Mouse (Mus musculus) hindbrain, embryonic 12.5 days (tissue): ENCODE measurements around the gene Bcat2. TPM values are rescaled to one million over a fixed set of nuclear protein-coding genes. Genes with fewer than 3 reads are reported as not detected.

Experiments used
- ATAC-seq: fragments of 200-750 bp; cut with Nextera tagmentation; 2 replicates; pipeline ENCODE4 v1.8.0; 2017; ENCODE audit warnings: moderate TSS enrichment; ENCODE audit not compliant: low FRiP score
- H3K27ac ChIP-seq: fragments of 300-500 bp; sonication (generic); 2 replicates; pipeline ENCODE4 v1.5.1; 2016; ENCODE audit warnings: mild to moderate bottlenecking
- H3K27me3 ChIP-seq: fragments of 300-500 bp; sonication (generic); 2 replicates; pipeline ENCODE4 v1.6.1; 2016; ENCODE audit warnings: mild to moderate bottlenecking
- H3K36me3 ChIP-seq: fragments of 300-500 bp; sonication (generic); 2 replicates; pipeline ENCODE4 v1.6.1; 2016; ENCODE audit warnings: mild to moderate bottlenecking
- H3K4me1 ChIP-seq: fragments of 300-500 bp; sonication (generic); 2 replicates; pipeline ENCODE4 v1.6.1; 2016
- H3K4me2 ChIP-seq: fragments of 300-500 bp; sonication (generic); replicated peaks from 2 replicates; pipeline ENCODE4 v1.6.1; 2016; ENCODE audit warnings: mild to moderate bottlenecking
- H3K4me3 ChIP-seq: fragments of 300-500 bp; sonication (generic); 2 replicates; pipeline ENCODE4 v1.5.1; 2016; ENCODE audit warnings: mild to moderate bottlenecking
- H3K9ac ChIP-seq: fragments of 300-500 bp; sonication (generic); 2 replicates; pipeline ENCODE4 v1.6.1; 2016; ENCODE audit warnings: mild to moderate bottlenecking, moderate library complexity
- H3K9me3 ChIP-seq: fragments of 300-500 bp; sonication (generic); replicated peaks from 2 replicates; pipeline ENCODE4 v1.6.1; 2016; ENCODE audit warnings: mild to moderate bottlenecking
- WGBS: fragments of 180-500 bp; shearing (Covaris S2); methylation state at CpG from one replicate; pipeline ENCODE4 v1.1.7; 2016; 5-methylcytosine and 5-hydroxymethylcytosine counted together
- polyA plus RNA-seq: library from polyadenylated mRNA; unstranded; fragments of >200 nt; fragmentation: Nextera tagmentation; extraction: Ambion mirVana; gene quantifications from 2 replicates; pipeline ENCODE4 v1.2.1, GENCODE M21; 2016

The Bcat2 gene
- polyA plus RNA-seq, 1 experiment from 2014 or later: 35.2 TPM

GRCm38 (mm10) chr7:45623507-45623906 lies 53.6 kb downstream of the Bcat2 start:
- ATAC-seq: no peak
- Histone ChIP-seq H3K36me3 (no peaks in the 10 kb centered on the region), H3K4me3 (no peak overlapping the region), H3K9ac (no peak overlapping the region), H3K27me3 (peaks cover 37% of the 10 kb centered on the region), H3K27ac (no peak overlapping the region), H3K9me3 (no peaks in the 10 kb centered on the region), H3K4me2 (no peak overlapping the region), H3K4me1 (peaks cover 10% of the 10 kb centered on the region)
- WGBS: 93% methylated on average over 11 of the region's 11 CpGs

DNA sequence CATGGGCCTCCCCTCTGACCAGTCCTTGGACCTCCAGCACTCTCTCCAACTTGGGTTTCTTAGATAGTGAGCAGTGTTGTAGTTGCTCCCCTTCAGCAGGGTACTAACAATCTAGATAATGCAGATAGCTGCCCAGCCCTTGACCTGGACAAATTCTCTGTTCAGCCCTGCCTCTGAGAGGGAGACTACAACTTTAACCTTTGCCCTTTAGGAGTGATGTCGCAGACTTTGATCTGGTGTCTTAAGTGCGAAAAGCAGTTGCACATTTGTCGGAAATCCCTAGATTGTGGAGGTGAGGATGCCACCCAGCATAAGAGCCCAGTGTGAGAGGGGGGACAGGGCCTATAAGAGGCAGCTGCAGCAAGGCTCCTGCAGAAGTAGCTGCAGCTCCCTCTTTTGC lies 54.8 kb downstream of the Bcat2 start:
- Histone ChIP-seq H3K4me2 (no peak overlapping the region), H3K27me3 (peaks cover 33% of the 10 kb centered on the region), H3K4me3 (no peak overlapping the region), H3K4me1 (peaks cover 12% of the 10 kb centered on the region), H3K9ac (0 out of 2 replicates have a peak overlapping the region, but pooled peaks have one; percentile 2), H3K36me3 (no peaks in the 10 kb centered on the region), H3K9me3 (no peaks in the 10 kb centered on the region), H3K27ac (no peak overlapping the region)
- no peak for ATAC-seq
- WGBS: 83% methylated on average over 3 of the region's 3 CpGs

DNA sequence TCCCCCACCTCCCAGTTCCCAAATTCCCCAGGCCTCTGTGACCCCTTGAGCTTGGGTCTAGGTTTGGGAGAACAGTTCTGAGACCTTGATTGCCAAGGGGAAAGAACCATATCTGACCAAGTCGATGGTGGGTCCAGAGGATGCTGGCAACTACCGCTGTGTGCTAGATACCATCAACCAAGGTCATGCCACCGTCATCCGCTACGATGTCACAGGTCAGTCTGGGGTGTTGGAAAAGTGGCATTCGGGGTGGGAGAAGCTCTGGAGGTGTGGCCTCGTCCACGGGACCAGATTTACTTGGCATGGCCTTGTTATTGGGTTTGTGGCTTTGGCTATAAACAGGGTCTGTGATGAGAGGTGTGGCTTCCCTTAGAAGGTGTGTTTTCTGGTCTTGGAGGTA lies 55.5 kb downstream of the Bcat2 start:
- Histone ChIP-seq H3K9me3 (no peaks in the 10 kb centered on the region), H3K4me2 (no peak overlapping the region), H3K9ac (no peak overlapping the region), H3K27me3 (peaks cover 28% of the 10 kb centered on the region), H3K4me1 (peaks cover 12% of the 10 kb centered on the region), H3K36me3 (no peaks in the 10 kb centered on the region), H3K4me3 (no peak overlapping the region), H3K27ac (no peak overlapping the region)
- ATAC-seq: no peak
- 92% methylated on average over 8 of the region's 8 CpGs for WGBS

DNA sequence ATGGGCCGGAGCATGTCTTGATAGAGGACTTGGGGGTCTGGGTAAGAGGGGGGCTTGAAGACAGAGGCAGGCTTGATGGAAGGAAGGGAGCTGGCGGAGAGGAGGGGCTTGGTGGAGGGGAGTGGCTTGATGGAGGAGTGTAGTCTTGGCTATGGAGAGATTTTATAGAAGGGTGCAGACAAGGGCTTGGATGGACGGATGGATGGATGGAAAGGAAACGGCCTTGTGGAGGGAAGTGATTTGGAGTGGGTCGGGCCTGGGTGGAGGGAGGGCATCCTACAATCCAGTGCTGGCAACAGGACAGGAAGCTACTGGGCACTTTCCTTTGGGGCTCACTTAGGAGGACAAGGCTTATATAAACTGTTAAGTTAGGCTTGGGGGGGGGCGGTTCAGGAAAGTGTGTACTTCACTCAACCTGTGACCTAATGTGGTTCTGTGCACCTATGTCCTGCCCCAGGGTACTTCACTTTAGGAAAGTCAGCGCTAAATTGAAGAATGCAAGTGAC lies 56.7 kb downstream of the Bcat2 start:
- no peak for ATAC-seq
- no peaks in the 10 kb centered on the region for H3K36me3 ChIP-seq
- H3K27me3 ChIP-seq: peaks cover 37% of the 10 kb centered on the region
- H3K9me3 ChIP-seq: no peaks in the 10 kb centered on the region
- H3K4me1 ChIP-seq: peaks cover 12% of the 10 kb centered on the region
- no peak overlapping the region for H3K27ac ChIP-seq
- 87% methylated on average over 7 of the region's 7 CpGs for WGBS
- H3K4me3 ChIP-seq: no peak overlapping the region
- no peak overlapping the region for H3K9ac ChIP-seq
- no peak overlapping the region for H3K4me2 ChIP-seq

DNA sequence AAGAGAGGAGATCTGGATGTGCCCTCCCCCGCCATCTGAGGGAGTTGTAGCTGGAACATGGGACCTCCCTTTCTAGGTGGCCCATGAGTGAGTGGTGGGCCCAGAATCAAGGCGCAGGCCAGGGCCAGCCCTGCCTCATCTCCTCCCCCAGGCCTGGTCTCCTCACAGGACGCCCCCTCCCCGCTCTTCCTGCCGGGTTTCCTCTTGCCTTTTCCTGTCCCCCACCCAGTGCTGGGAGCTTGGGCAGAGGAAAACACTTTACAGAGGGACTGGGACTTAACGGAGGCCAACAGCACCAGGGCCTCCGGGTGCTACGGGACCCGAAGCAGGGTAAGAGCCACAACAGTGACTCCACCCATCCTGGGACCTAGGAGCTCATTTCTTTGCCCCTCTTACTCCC lies 57.3 kb downstream of the Bcat2 start, which contains the start of gene Rasip1:
TSS of gene Rasip1 (plus strand) at position 228 of the 400 bp plus-strand sequence.
- H3K4me3 ChIP-seq: peak within 1 kb of the TSS; percentile 56
- H3K27ac ChIP-seq: peak within 1 kb of the TSS; percentile 84
- H3K36me3 ChIP-seq: no peaks in the 10 kb centered on the region
- peak within 1 kb of the TSS; percentile 83 for H3K9ac ChIP-seq
- H3K27me3 ChIP-seq: peaks cover 43% of the 10 kb centered on the region
- peak within 1 kb of the TSS; percentile 96 for H3K4me2 ChIP-seq
- peaks cover 13% of the 10 kb centered on the region for H3K4me1 ChIP-seq
- H3K9me3 ChIP-seq: no peaks in the 10 kb centered on the region
- no peak for ATAC-seq
- 82% methylated on average over 9 of the region's 9 CpGs for WGBS

- Histone ChIP-seq H3K27ac (peak overlapping the region; percentile 84), H3K4me1 (peaks cover 18% of the 10 kb centered on the region), H3K4me3 (peak overlapping the region; percentile 56), H3K9me3 (no peaks in the 10 kb centered on the region), H3K36me3 (no peaks in the 10 kb centered on the region), H3K9ac (peak overlapping the region; percentile 83), H3K4me2 (peak overlapping the region; percentile 96), H3K27me3 (peaks cover 57% of the 10 kb centered on the region)
- ATAC-seq: peak; percentile 80
- whole genome bisulfite sequencing: 2% methylated on average over 102 of the region's 105 CpGs
Measured at GRCm38 (mm10) chr7:45628364-45629294, 58.7 kb downstream of the Bcat2 start.

- ATAC-seq: no peak
Measured at GRCm38 (mm10) chr7:45630064-45630907, 60.3 kb downstream of the Bcat2 start.

GRCm38 (mm10) chr7:45632499-45632898 lies 62.5 kb downstream of the Bcat2 start:
- H3K9ac ChIP-seq: peak overlapping the region; percentile 59
- H3K4me2 ChIP-seq: peak overlapping the region; percentile 49
- H3K4me1 ChIP-seq: peaks cover 18% of the 10 kb centered on the region
- 16% methylated on average over 30 of the region's 35 CpGs for WGBS
- H3K27me3 ChIP-seq: peaks cover 50% of the 10 kb centered on the region
- H3K36me3 ChIP-seq: no peaks in the 10 kb centered on the region
- no peak for ATAC-seq
- H3K27ac ChIP-seq: no peak overlapping the region
- H3K9me3 ChIP-seq: no peaks in the 10 kb centered on the region
- H3K4me3 ChIP-seq: peak overlapping the region; percentile 23

More at GRCm38 (mm10) chr7:45630064-45630907, 60.3 kb downstream of the Bcat2 start:
- peaks cover 61% of the 10 kb centered on the region for H3K27me3 ChIP-seq
- H3K36me3 ChIP-seq: no peaks in the 10 kb centered on the region
- no peak overlapping the region for H3K27ac ChIP-seq
- H3K9ac ChIP-seq: no peak overlapping the region
- 69% methylated on average over 23 of the region's 23 CpGs for WGBS
- H3K9me3 ChIP-seq: no peaks in the 10 kb centered on the region
- H3K4me3 ChIP-seq: no peak overlapping the region
- H3K4me1 ChIP-seq: peaks cover 18% of the 10 kb centered on the region
- no peak overlapping the region for H3K4me2 ChIP-seq

DNA sequence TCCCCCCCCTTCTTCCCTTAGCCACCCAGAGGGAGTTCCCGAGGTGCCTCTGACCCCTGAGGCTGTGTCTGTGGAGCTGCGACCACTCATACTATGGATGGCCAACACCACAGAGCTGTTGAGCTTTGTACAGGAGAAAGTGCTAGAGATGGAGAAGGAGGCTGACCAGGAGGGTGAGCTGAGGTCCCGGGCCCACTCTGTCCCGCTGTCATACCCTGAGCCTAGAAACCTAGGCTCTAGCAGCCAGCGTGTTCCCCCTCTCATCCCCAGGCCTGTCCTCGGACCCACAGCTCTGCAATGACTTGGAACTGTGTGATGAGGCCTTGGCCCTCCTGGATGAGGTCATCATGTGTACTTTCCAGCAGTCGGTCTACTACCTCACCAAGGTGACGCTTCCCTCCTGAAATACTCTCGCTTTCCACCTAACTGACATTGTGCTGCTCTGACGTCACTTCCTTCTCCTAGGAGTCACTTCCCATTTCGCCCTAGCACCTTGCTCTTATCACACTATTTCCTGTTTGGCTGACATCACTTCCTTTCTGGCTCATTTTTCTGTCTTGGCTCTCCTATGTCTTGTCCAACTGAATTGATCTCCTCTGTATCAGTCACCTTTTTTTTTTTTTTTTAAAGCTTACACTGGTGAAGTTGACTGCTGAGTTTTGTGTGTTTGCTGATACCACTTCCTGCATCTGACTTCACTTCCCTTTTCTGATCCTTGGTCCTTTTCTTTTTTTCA lies 65.2 kb downstream of the Bcat2 start:
- no peak for ATAC-seq
- Histone ChIP-seq H3K36me3 (no peaks in the 10 kb centered on the region), H3K4me3 (no peak overlapping the region), H3K4me1 (peaks cover 13% of the 10 kb centered on the region), H3K4me2 (no peak overlapping the region), H3K9me3 (no peaks in the 10 kb centered on the region), H3K27me3 (peaks cover 33% of the 10 kb centered on the region), H3K27ac (no peak overlapping the region), H3K9ac (no peak overlapping the region)
- WGBS: 90% methylated on average over 11 of the region's 11 CpGs

- H3K4me3 ChIP-seq: no peak overlapping the region
- 84% methylated on average over 15 of the region's 15 CpGs for WGBS
- no peaks in the 10 kb centered on the region for H3K36me3 ChIP-seq
- no peak for ATAC-seq
- H3K9ac ChIP-seq: no peak overlapping the region
- H3K4me1 ChIP-seq: peaks cover 13% of the 10 kb centered on the region
- H3K9me3 ChIP-seq: no peaks in the 10 kb centered on the region
- no peak overlapping the region for H3K27ac ChIP-seq
- peaks cover 30% of the 10 kb centered on the region for H3K27me3 ChIP-seq
- H3K4me2 ChIP-seq: no peak overlapping the region
Measured at GRCm38 (mm10) chr7:45635711-45636688, 66.0 kb downstream of the Bcat2 start.

GRCm38 (mm10) chr7:45637710-45638109 lies 67.8 kb downstream of the Bcat2 start:
- WGBS: 89% methylated on average over 6 of the region's 6 CpGs
- Histone ChIP-seq H3K36me3 (no peaks in the 10 kb centered on the region), H3K4me3 (no peak overlapping the region), H3K9me3 (no peaks in the 10 kb centered on the region), H3K27ac (no peak overlapping the region), H3K4me1 (peaks cover 23% of the 10 kb centered on the region), H3K27me3 (peaks cover 14% of the 10 kb centered on the region), H3K9ac (no peak overlapping the region), H3K4me2 (peak overlapping the region; percentile 47; the same call in 1 of the 2 replicates)
- no peak for ATAC-seq
